Mouse (Mus musculus): ENCODE results near the gene Eras. TPM values are rescaled to one million over a fixed set of nuclear protein-coding genes. Genes with fewer than 3 reads are reported as not detected.

Gene Eras
- 0.20 TPM for polyA plus RNA-seq (2014; fragmentation: Illumina TruSeq; extraction: RNeasy Lipid Tissue Mini Kit (QIAGEN cat#74804); ENCODE audit: low read depth, low replicate concordance)

GRCm38 (mm10) chrX:7928270-7928790 lies at the start of gene Eras:
Gene Eras (minus strand): TSS chrX:7928607.

DNA sequence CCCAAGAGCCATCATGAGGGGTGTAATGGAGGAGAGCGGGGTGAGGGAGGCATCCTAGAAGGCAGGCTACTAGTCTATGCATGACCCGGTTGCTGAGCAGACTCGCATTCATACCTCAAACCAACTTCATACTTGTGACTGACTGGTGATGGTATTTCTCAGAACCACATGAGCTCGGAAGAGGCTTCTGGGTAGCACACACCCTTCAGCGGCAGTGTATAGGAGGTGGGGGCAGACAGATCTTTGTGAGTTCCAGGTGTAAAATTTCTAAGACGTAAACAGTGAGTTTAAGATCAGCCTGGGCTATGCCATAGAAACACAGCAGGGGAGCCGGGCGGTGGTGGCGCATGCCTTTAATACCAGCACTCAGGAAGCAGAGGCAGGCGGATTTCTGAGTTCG lies 49.5 kb upstream of the Eras start, which contains the start of gene Gata1:
Gata1 (minus strand) TSS at position 180 of the 400 bp plus-strand sequence.

DNA sequence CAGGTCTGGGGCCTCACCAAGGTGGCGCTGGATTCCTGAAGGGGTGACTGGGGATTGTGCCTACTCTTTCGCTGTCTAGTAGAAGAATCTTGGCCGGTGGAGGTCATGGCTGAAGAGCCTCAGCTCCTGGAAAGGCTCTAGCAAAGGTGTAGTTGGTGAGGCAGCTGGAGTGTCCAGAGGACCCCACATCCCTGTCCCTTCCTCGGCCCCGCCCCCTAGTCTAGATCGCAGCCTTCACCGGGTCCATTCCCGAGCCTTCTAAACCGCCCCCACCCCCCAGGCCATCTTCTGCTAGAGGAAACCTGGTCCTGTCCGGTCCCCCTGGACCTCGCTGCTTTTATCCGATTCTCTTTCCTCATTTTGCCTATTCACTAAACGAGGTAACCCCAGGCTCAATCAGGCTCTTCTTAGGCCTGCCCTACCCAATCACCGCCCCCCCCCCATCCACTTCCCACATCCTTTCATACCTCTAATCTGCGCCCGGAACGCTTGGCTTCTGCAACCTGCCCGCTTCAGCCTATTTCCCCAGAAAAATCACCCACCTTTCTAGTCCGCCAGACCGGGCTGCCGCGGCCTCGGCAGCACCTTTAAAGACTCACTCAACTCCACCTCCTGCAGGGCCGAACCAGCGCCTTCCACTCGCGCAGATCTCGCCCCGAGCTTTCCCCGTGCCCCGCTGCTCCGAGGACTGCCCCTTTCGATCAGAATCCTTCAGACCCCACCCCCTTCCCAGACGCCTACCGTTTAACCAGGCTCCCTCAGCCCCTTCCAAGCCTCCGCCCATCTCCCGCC lies 18.9 kb upstream of the Eras start, which contains the start of gene Hdac6:
Hdac6 (minus strand) TSS at position 782 of the 792 bp plus-strand sequence.

GRCm38 (mm10) chrX:7919601-7920383 lies 8.6 kb downstream of the Eras start, which contains the start of gene Pcsk1n:
Gene Pcsk1n (plus strand): TSS chrX:7919822.

GRCm38 (mm10) chrX:7909242-7909641 lies 19.2 kb downstream of the Eras start, which contains the start of gene Gm10490:
Gene Gm10490 (plus strand): TSS chrX:7909542.

GRCm38 (mm10) chrX:7907735-7908134 lies 20.7 kb downstream of the Eras start, which contains the start of gene Gm10491:
Gene Gm10491 (minus strand): TSS chrX:7907835.

DNA sequence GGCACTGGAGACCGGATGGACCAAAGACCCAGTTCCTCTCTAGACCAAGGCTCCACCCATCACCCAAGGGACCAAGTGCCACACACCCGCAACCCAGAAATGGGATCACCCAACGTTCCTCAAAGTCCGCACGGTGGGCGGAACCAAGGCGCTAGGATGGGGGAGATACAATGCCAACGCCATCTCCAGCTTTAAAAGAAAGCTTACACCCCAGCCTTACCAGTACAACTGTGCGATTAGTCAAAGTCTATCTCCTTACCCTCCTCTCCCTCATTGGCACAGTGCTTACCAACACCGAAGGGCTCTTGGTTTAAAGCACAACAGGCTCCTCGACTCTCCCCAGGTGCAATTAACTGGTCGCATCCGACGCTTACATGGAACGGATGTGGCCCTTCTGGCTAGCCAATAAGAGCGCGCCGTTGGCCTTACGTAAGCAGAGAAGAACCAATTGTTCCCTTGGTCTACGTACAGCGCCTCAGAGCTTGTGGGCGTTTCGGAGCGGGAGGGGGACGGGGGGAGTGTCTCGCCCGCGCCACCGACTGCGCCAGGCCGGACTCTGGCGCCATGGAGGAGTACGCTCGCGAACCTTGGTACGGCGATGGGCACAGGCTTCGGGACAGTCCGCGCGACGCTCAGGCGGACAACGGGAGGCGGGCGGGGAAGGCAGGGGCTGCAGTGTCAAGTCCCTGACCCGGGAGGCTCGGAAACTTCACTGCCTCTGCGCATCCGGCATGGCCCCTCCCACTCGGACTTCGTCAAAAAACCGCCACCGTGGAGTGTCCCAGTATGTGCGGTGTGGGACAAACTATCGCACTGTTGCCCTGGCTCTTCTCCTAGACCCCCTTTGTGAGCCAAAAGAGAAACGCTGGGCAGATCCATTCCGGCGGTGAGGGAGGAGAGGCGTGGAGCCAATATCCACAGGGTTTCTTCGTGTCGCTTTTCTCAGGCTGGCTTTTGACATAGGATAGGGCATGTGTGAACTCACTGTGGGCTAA lies 29.2 kb downstream of the Eras start, which contains the start of the genes Pqbp1 and Timm17b:
Pqbp1 (minus strand) TSS at position 390 of the 995 bp plus-strand sequence.
Timm17b (plus strand) TSS at position 478 of the 995 bp plus-strand sequence.

GRCm38 (mm10) chrX:7883841-7884567 lies 44.4 kb downstream of the Eras start, which contains the start of gene Slc35a2:
Gene Slc35a2 (plus strand): TSS chrX:7884028.

GRCm38 (mm10) chrX:7878007-7878419 lies 50.4 kb downstream of the Eras start, which contains the start of gene Pim2:
Gene Pim2 (plus strand): TSS chrX:7878262.

Other genes starting within 250 kb of the Eras start
- not detected for gene Magix, start 247.4 kb downstream of the Eras start, polyA plus RNA-seq (2014; fragmentation: Illumina TruSeq; extraction: RNeasy Lipid Tissue Mini Kit (QIAGEN cat#74804); ENCODE audit: low read depth, low replicate concordance)
- gene Gpkow, start 231.5 kb downstream of the Eras start, polyA plus RNA-seq (2014; fragmentation: Illumina TruSeq; extraction: RNeasy Lipid Tissue Mini Kit (QIAGEN cat#74804); ENCODE audit: low read depth, low replicate concordance), result 14.2 TPM
- 1.1 TPM for gene Wdr45, start 214.3 kb downstream of the Eras start, polyA plus RNA-seq (2014; fragmentation: Illumina TruSeq; extraction: RNeasy Lipid Tissue Mini Kit (QIAGEN cat#74804); ENCODE audit: low read depth, low replicate concordance)
- not detected for gene Gm45208, start 206.4 kb downstream of the Eras start, polyA plus RNA-seq (2014; fragmentation: Illumina TruSeq; extraction: RNeasy Lipid Tissue Mini Kit (QIAGEN cat#74804); ENCODE audit: low read depth, low replicate concordance)
- gene Praf2, start 200.2 kb downstream of the Eras start, polyA plus RNA-seq (2014; fragmentation: Illumina TruSeq; extraction: RNeasy Lipid Tissue Mini Kit (QIAGEN cat#74804); ENCODE audit: low read depth, low replicate concordance), result 0.57 TPM
- gene Ccdc120, start 177.7 kb downstream of the Eras start, polyA plus RNA-seq (2014; fragmentation: Illumina TruSeq; extraction: RNeasy Lipid Tissue Mini Kit (QIAGEN cat#74804); ENCODE audit: low read depth, low replicate concordance), result 0.25 TPM
- gene Tfe3, start 166.0 kb downstream of the Eras start, polyA plus RNA-seq (2014; fragmentation: Illumina TruSeq; extraction: RNeasy Lipid Tissue Mini Kit (QIAGEN cat#74804); ENCODE audit: low read depth, low replicate concordance), result 8.1 TPM
- gene Gripap1, start 138.8 kb downstream of the Eras start, polyA plus RNA-seq (2014; fragmentation: Illumina TruSeq; extraction: RNeasy Lipid Tissue Mini Kit (QIAGEN cat#74804); ENCODE audit: low read depth, low replicate concordance), result 10.5 TPM
- 0.41 TPM for gene Kcnd1, start 106.3 kb downstream of the Eras start, polyA plus RNA-seq (2014; fragmentation: Illumina TruSeq; extraction: RNeasy Lipid Tissue Mini Kit (QIAGEN cat#74804); ENCODE audit: low read depth, low replicate concordance)
- gene Otud5, start 87.2 kb downstream of the Eras start, polyA plus RNA-seq (2014; fragmentation: Illumina TruSeq; extraction: RNeasy Lipid Tissue Mini Kit (QIAGEN cat#74804); ENCODE audit: low read depth, low replicate concordance), result 12.9 TPM
- gene Pim2, start 50.3 kb downstream of the Eras start, polyA plus RNA-seq (2014; fragmentation: Illumina TruSeq; extraction: RNeasy Lipid Tissue Mini Kit (QIAGEN cat#74804); ENCODE audit: low read depth, low replicate concordance), result 3.4 TPM
- gene Slc35a2, start 44.6 kb downstream of the Eras start, polyA plus RNA-seq (2014; fragmentation: Illumina TruSeq; extraction: RNeasy Lipid Tissue Mini Kit (QIAGEN cat#74804); ENCODE audit: low read depth, low replicate concordance), result 1.7 TPM
- gene Pqbp1, start 29.3 kb downstream of the Eras start, polyA plus RNA-seq (2014; fragmentation: Illumina TruSeq; extraction: RNeasy Lipid Tissue Mini Kit (QIAGEN cat#74804); ENCODE audit: low read depth, low replicate concordance), result 2.6 TPM
- 1.5 TPM for gene Timm17b, start 29.2 kb downstream of the Eras start, polyA plus RNA-seq (2014; fragmentation: Illumina TruSeq; extraction: RNeasy Lipid Tissue Mini Kit (QIAGEN cat#74804); ENCODE audit: low read depth, low replicate concordance)
- not detected for gene Gm10491, start 20.8 kb downstream of the Eras start, polyA plus RNA-seq (2014; fragmentation: Illumina TruSeq; extraction: RNeasy Lipid Tissue Mini Kit (QIAGEN cat#74804); ENCODE audit: low read depth, low replicate concordance)
- gene Gm10490, start 19.1 kb downstream of the Eras start, polyA plus RNA-seq (2014; fragmentation: Illumina TruSeq; extraction: RNeasy Lipid Tissue Mini Kit (QIAGEN cat#74804); ENCODE audit: low read depth, low replicate concordance), result not detected
- not detected for gene Pcsk1n, start 8.8 kb downstream of the Eras start, polyA plus RNA-seq (2014; fragmentation: Illumina TruSeq; extraction: RNeasy Lipid Tissue Mini Kit (QIAGEN cat#74804); ENCODE audit: low read depth, low replicate concordance)
- gene Hdac6, start 19.3 kb upstream of the Eras start, polyA plus RNA-seq (2014; fragmentation: Illumina TruSeq; extraction: RNeasy Lipid Tissue Mini Kit (QIAGEN cat#74804); ENCODE audit: low read depth, low replicate concordance), result 9.8 TPM
- 3.4 TPM for gene Gata1, start 49.5 kb upstream of the Eras start, polyA plus RNA-seq (2014; fragmentation: Illumina TruSeq; extraction: RNeasy Lipid Tissue Mini Kit (QIAGEN cat#74804); ENCODE audit: low read depth, low replicate concordance)
- 0.62 TPM for gene Glod5, start 89.9 kb upstream of the Eras start, polyA plus RNA-seq (2014; fragmentation: Illumina TruSeq; extraction: RNeasy Lipid Tissue Mini Kit (QIAGEN cat#74804); ENCODE audit: low read depth, low replicate concordance)
- gene Suv39h1, start 146.2 kb upstream of the Eras start, polyA plus RNA-seq (2014; fragmentation: Illumina TruSeq; extraction: RNeasy Lipid Tissue Mini Kit (QIAGEN cat#74804); ENCODE audit: low read depth, low replicate concordance), result 8.2 TPM
- gene Was, start 161.9 kb upstream of the Eras start, polyA plus RNA-seq (2014; fragmentation: Illumina TruSeq; extraction: RNeasy Lipid Tissue Mini Kit (QIAGEN cat#74804); ENCODE audit: low read depth, low replicate concordance), result 0.10 TPM
- gene Wdr13, start 204.3 kb upstream of the Eras start, polyA plus RNA-seq (2014; fragmentation: Illumina TruSeq; extraction: RNeasy Lipid Tissue Mini Kit (QIAGEN cat#74804); ENCODE audit: low read depth, low replicate concordance), result 10.0 TPM
- 99.1 TPM for gene Rbm3, start 217.3 kb upstream of the Eras start, polyA plus RNA-seq (2014; fragmentation: Illumina TruSeq; extraction: RNeasy Lipid Tissue Mini Kit (QIAGEN cat#74804); ENCODE audit: low read depth, low replicate concordance)
- 0.59 TPM for gene Tbc1d25, start 247.6 kb upstream of the Eras start, polyA plus RNA-seq (2014; fragmentation: Illumina TruSeq; extraction: RNeasy Lipid Tissue Mini Kit (QIAGEN cat#74804); ENCODE audit: low read depth, low replicate concordance)

All from testis, adult 10 weeks (tissue).